ENCODE assay signal across 8 mouse cellular contexts in the genomic region with DNA sequence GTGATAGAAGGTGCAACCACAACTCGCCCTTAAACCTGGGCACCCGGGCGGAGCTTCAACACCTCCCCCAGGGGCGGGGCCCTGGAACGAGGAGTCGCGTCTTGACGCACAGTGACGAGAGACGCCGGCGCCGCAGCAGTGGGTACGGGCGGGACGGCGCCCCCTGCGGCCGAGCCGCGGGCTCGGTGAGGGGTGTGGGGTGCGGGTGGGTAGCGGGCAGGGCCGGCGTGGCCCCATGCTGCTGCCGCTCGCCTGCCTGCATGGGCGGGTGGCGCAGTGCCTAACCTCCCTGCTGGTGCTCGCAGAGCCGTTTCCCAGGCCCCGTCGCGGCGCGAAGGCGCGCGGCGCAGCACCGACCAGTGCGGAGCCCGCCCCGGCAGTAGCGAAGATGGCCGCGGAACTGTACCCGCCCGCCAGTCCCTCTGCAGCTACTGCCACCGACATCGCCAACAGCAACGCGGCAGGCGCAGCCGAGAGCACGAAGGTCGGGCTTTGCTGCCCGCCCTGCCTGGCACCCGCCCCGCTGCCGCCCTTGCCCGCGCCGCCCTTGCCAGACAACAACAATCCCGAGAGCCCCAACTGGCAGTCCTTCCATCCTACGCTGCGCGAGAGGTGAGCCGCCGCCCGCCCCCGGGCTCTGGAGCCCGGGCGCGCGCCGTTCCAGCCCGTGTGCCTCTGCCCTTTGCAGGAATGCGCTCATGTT. TPM values are rescaled to one million over a fixed set of nuclear protein-coding genes. Genes with fewer than 3 reads are reported as not detected.
A peak's percentile ranks its signal among the peaks of the same experiment; 100 is the strongest.
DNase-seq lines count a peak whose midpoint lies in the region; ATAC-seq and TF ChIP-seq lines count a peak whose summit lies in the region.

A gene (plus strand): TSS at position 112 of the 703 bp plus-strand sequence.

- peaks cover 2 to 5% of the 10 kb centered on the region in 2 experiments; a peak in 1 of 4 replicates for H3K4me1 ChIP-seq in ES-E14 (ENCODE audit: control insufficient read depth in 2 of 2, insufficient read depth in 2 of 2, low read length in 2 of 2, poor library complexity in 1 of 2)
- H3K4me1 ChIP-seq in forebrain, postnatal 0 days (ENCODE audit: insufficient read depth): peaks cover 4% of the 10 kb centered on the region; the same call in 1 of the 2 replicates
- H3K4me1 ChIP-seq in lung, embryonic 14.5 days (ENCODE audit: insufficient read depth): no peaks in the 10 kb centered on the region
- peaks cover 20% of the 10 kb centered on the region for H3K4me1 ChIP-seq in olfactory bulb, adult 2 months (ENCODE audit: control insufficient read depth, insufficient read depth, low read length)

- ATAC-seq in forebrain, postnatal 0 days: peak; percentile 98
- ATAC-seq in lung, embryonic 14.5 days (ENCODE audit: insufficient read depth): peak; percentile 98

- H3K27ac ChIP-seq in ES-E14 (ENCODE audit: insufficient read depth, low read depth, low read length, poor library complexity, severe bottlenecking): peak within 1 kb of the TSS; percentile 15; the same call in 1 of the 2 replicates
- H3K27ac ChIP-seq in forebrain, postnatal 0 days (ENCODE audit: low read depth, low read length): peak within 1 kb of the TSS; percentile 91
- peak within 1 kb of the TSS; percentile 98 for H3K27ac ChIP-seq in layer of hippocampus, adult 2 months
- peak within 1 kb of the TSS; percentile 87 for H3K27ac ChIP-seq in lung, embryonic 14.5 days (ENCODE audit: low read depth)
- H3K27ac ChIP-seq in olfactory bulb, adult 2 months (ENCODE audit: insufficient read depth, low read depth, low read length): peak within 1 kb of the TSS; percentile 77

- in situ Hi-C loops in ES-E14 (cut with MboI; ENCODE audit: low sequenced_read_pairs in 2 of 2, unreplicated experiment in 2 of 2): no loop called here

- H3K4me3 ChIP-seq in ES-E14 (ENCODE audit: insufficient read depth in 1 of 2, low read depth in 1 of 2, low read length in 2 of 2, poor library complexity in 1 of 2, severe bottlenecking in 1 of 2): peak within 1 kb of the TSS; percentile 91 to 94
- peak within 1 kb of the TSS; percentile 58 for H3K4me3 ChIP-seq in forebrain, postnatal 0 days (ENCODE audit: low read depth, low read length)
- peak within 1 kb of the TSS; percentile 83 for H3K4me3 ChIP-seq in layer of hippocampus, adult 2 months
- H3K4me3 ChIP-seq in lung, embryonic 14.5 days (ENCODE audit: low read depth, low read length): peak within 1 kb of the TSS; percentile 78
- peak within 1 kb of the TSS; percentile 82 for H3K4me3 ChIP-seq in olfactory bulb, adult 2 months (ENCODE audit: insufficient read depth, low read depth, low read length)

- WGBS in forebrain, postnatal 0 days: 3% methylated on average over 60 of the region's 80 CpGs
- WGBS in lung, embryonic 14.5 days: under 1% methylated on average over 80 of the region's 80 CpGs
- WGBS in olfactory bulb, adult 2 months: under 1% methylated on average over 80 of the region's 80 CpGs

- H3K36me3 ChIP-seq in ES-E14 (ENCODE audit: control insufficient read depth, insufficient read depth, low read length, poor library complexity, severe bottlenecking): peaks cover 35% of the 10 kb centered on the region
- peaks cover 60% of the 10 kb centered on the region for H3K36me3 ChIP-seq in forebrain, postnatal 0 days (ENCODE audit: insufficient read depth)
- peaks cover 74% of the 10 kb centered on the region for H3K36me3 ChIP-seq in lung, embryonic 14.5 days (ENCODE audit: insufficient read depth)

- DNase-seq in ES-E14 (ENCODE audit: low read depth, low spot score): peak; percentile 71
- peak; percentile 90 for DNase-seq in cerebellum, adult 8-10 months
- peak; percentile 93 for DNase-seq in forebrain, postnatal 0 days
- peak; percentile 83 to 84 for DNase-seq in heart, postnatal 36 days
- DNase-seq in layer of hippocampus, adult 2 months (ENCODE audit: low spot score in 2 of 2): peak; percentile 91 to 92
- peak; percentile 93 for DNase-seq in lung, embryonic 14.5 days
- DNase-seq in thymus, adult 18-20 months: peak; percentile 83 to 87

- peak within 1 kb of the TSS; percentile 91 for H3K9ac ChIP-seq in ES-E14 (ENCODE audit: insufficient read depth, low read depth, low read length, poor library complexity, severe bottlenecking)
- peak within 1 kb of the TSS; percentile 81 for H3K9ac ChIP-seq in forebrain, postnatal 0 days
- H3K9ac ChIP-seq in lung, embryonic 14.5 days: peak within 1 kb of the TSS; percentile 84

- H3K27me3 ChIP-seq in forebrain, postnatal 0 days (ENCODE audit: insufficient read depth, low read length): no peaks in the 10 kb centered on the region
- no peaks in the 10 kb centered on the region for H3K27me3 ChIP-seq in lung, embryonic 14.5 days (ENCODE audit: insufficient read depth, low read length)

- TF ChIP-seq CTCF in forebrain, postnatal 0 days (IDR thresholded peaks at IDR 0.05; ENCODE audit: low read depth): peak; percentile 76
- TF ChIP-seq CTCF in layer of hippocampus, adult 2 months (conservative IDR thresholded peaks at IDR 0.05): peak; percentile 76
- TF ChIP-seq CTCF in lung, embryonic 14.5 days (IDR thresholded peaks at IDR 0.05; ENCODE audit: low read depth): peak; percentile 40
- TF ChIP-seq CTCF in olfactory bulb, adult 2 months (IDR thresholded peaks at IDR 0.05; ENCODE audit: insufficient read depth, low read depth, low read length): peak; percentile 55

- H3K9me3 ChIP-seq in ES-E14 (ENCODE audit: control insufficient read depth, insufficient read depth, low read depth, low read length): no peaks in the 10 kb centered on the region
- H3K9me3 ChIP-seq in forebrain, postnatal 0 days (ENCODE audit: low read length): no peaks in the 10 kb centered on the region
- no peaks in the 10 kb centered on the region for H3K9me3 ChIP-seq in lung, embryonic 14.5 days (ENCODE audit: low read depth, low read length)

- intact Hi-C loops in heart, postnatal 36 days (cut with DNase I): loop anchor here (2.0 kb wide), 1 partner anchor 22 kb away; no protein-coding TSS in a partner anchor

- TF ChIP-seq POLR2A in olfactory bulb, adult 2 months (IDR thresholded peaks at IDR 0.05; ENCODE audit: insufficient read depth, low read depth, low read length): peak; percentile 92

- peak within 1 kb of the TSS; percentile 76 for H3K4me2 ChIP-seq in forebrain, postnatal 0 days (ENCODE audit: low read depth)
- peak within 1 kb of the TSS; percentile 90 for H3K4me2 ChIP-seq in lung, embryonic 14.5 days

TF ChIP-seq in ES-E14, 5 proteins besides CTCF, POLR2A, EP300 and RAD21:
- TF ChIP-seq CHD2 (IDR thresholded peaks at IDR 0.05; ENCODE audit: low read depth, low read length) (no peak), HCFC1 (IDR thresholded peaks at IDR 0.05; ENCODE audit: borderline replicate concordance, insufficient read depth, low read length) (peak; percentile 52; the same call in 1 of the 2 replicates)

RNA-seq across cellular contexts. Expression of the gene that starts here (rescaled TPM):
- 13.4 and 15.2 TPM in 2 replicates for total RNA-seq in ES-E14 (2012; rRNA removed)
- total RNA-seq in forebrain, postnatal 0 days (2014; rRNA removed): 60.4 and 60.5 TPM in 2 replicates
- 46.7 and 54.3 TPM in 2 replicates for polyA plus RNA-seq in forebrain, postnatal 0 days (2015; fragmentation: Nextera tagmentation; extraction: Ambion mirVana)
- total RNA-seq in heart, postnatal 36 days (2021): 10 to 100 TPM; 24.3 to 24.7 TPM
- total RNA-seq in layer of hippocampus, adult 2 months (2021): 10 to 100 TPM; 55.8 to 55.9 TPM
- polyA plus RNA-seq in lung, embryonic 14.5 days (2014; fragmentation: Nextera tagmentation; extraction: Ambion mirVana): 26.4 and 26.7 TPM in 2 replicates
- polyA plus RNA-seq in olfactory bulb, adult 2 months (2012; ENCODE audit: insufficient read depth, insufficient read length, low replicate concordance, missing spikeins): not detected in 2 replicates

Comparison
In these comparisons a context has a peak if more than half of its experiments do, and no peak if none do; other contexts are left out.
1. Peak in every context shown above with its lines: DNase-seq, ATAC-seq, H3K4me3 ChIP-seq and H3K27ac ChIP-seq.
2. RNA of the gene that starts here (polyA plus RNA-seq): 46.7 to 54.3 TPM in forebrain, postnatal 0 days and 26.4 to 26.7 TPM in lung, embryonic 14.5 days; not detected in olfactory bulb, adult 2 months; every median in the first group is over 10 times any median in the second.
3. H3K27ac ChIP-seq: peak in every context shown above with its lines; median percentile 98 in layer of hippocampus, adult 2 months; 91 in forebrain, postnatal 0 days; 87 in lung, embryonic 14.5 days; 77 in olfactory bulb, adult 2 months; 15 in ES-E14.